Comparison of ENCODE assay signal across 8 mouse cellular contexts in the genomic region with DNA sequence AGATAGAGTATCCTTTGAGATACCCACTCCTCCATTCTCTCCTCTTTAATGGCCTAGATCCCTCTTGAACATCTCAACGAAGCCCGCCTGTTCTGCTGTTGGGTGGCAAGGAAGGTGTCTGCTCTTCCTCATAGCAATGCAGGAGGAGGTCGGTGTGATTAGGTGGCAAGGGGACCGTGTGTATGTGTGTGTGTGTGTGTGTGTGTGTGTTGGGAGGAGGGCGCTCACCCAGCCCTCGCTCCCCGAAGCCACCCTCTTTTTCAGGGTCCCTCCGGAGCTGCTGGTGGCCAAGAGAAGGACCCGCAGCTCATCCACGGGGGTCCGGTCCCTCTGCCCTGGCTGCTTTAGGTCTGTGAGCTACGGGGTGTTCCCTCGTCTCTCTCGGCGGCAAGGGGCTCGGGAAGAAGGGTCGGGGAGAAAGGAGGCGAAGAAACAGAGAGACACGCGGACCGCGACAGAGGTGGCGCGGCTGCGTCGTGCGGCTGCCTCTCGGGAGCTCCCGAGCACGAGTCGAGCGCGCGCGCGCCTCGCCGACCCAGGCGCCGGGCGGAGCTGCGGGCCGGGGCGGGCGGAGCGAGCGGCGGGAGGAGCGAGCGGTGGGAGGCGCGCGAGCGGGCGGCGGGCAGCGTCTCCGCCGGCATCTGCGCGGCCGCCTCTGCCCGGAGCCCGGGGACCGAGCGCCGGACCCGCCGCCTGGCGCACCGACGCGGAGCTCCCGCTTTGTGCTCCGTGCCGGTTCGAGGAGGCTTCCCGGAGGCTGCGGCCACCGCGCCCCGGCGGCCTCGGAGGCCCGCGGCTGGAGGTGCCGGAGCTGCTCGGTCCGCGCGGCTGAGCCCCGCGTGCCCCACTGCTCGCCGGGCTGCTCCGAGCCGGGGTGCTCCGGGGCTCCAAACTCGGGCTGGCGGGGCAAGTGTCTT. TPM values are rescaled to one million over a fixed set of nuclear protein-coding genes. Genes with fewer than 3 reads are reported as not detected.
DNase-seq lines count a peak whose midpoint lies in the region; ATAC-seq and TF ChIP-seq lines count a peak whose summit lies in the region.

Tspan5 (plus strand) TSS at position 547 of the 917 bp plus-strand sequence.

- H3K27ac ChIP-seq in embryonic facial prominence, embryonic 12.5 days, result peak within 1 kb of the TSS; percentile 70
- peak within 1 kb of the TSS; percentile 94 for H3K27ac ChIP-seq in midbrain, postnatal 0 days (ENCODE audit: low read depth, low read length)

- H3K4me3 ChIP-seq in embryonic facial prominence, embryonic 12.5 days, result peak within 1 kb of the TSS; percentile 72
- peak within 1 kb of the TSS; percentile 93 for H3K4me3 ChIP-seq in midbrain, postnatal 0 days (ENCODE audit: low read depth, low read length)

- peak within 1 kb of the TSS; percentile 85 for H3K4me2 ChIP-seq in embryonic facial prominence, embryonic 12.5 days (replicated peaks)
- H3K4me2 ChIP-seq in midbrain, postnatal 0 days (ENCODE audit: low read depth, low read length, poor library complexity, severe bottlenecking), result peak within 1 kb of the TSS; percentile 79

- H3K9ac ChIP-seq in embryonic facial prominence, embryonic 12.5 days, result peak within 1 kb of the TSS; percentile 80
- H3K9ac ChIP-seq in midbrain, postnatal 0 days (replicated peaks; ENCODE audit: low read length, poor library complexity, severe bottlenecking), result peak within 1 kb of the TSS; percentile 77

- DNase-seq in 3T3-L1 (ENCODE audit: low read depth, low spot score) (peak; percentile 49), liver (peak; percentile 79)
- peak; percentile 89 for DNase-seq in adrenal gland, postnatal 25 days
- DNase-seq in heart, adult 8-10 months (ENCODE audit: low spot score), result peak; percentile 28
- DNase-seq in kidney, adult 8-10 months, result peak; percentile 57 to 65
- DNase-seq in midbrain, postnatal 0 days (ENCODE audit: low spot score), result peak; percentile 92
- DNase-seq in spleen, postnatal 14 days (ENCODE audit: low spot score in 2 of 2), result peak; percentile 22 to 41

- no peaks in the 10 kb centered on the region for H3K9me3 ChIP-seq in embryonic facial prominence, embryonic 12.5 days
- H3K9me3 ChIP-seq in midbrain, postnatal 0 days (ENCODE audit: low read length), result no peaks in the 10 kb centered on the region

- peak; percentile 5; the same call in 1 of the 2 replicates for TF ChIP-seq CTCF in midbrain, postnatal 0 days (IDR thresholded peaks at IDR 0.05)

- H3K4me1 ChIP-seq in embryonic facial prominence, embryonic 12.5 days, result peaks cover 24% of the 10 kb centered on the region; the same call in 1 of the 2 replicates
- H3K4me1 ChIP-seq in midbrain, postnatal 0 days (ENCODE audit: insufficient read depth, low read length), result peaks cover 19% of the 10 kb centered on the region

- ATAC-seq in embryonic facial prominence, embryonic 12.5 days (ENCODE audit: insufficient number of reproducible peaks, insufficient read depth, low FRiP score, low TSS enrichment), result peak; percentile 80
- ATAC-seq in midbrain, postnatal 0 days (ENCODE audit: low FRiP score), result peak; percentile 88

- peaks cover 7% of the 10 kb centered on the region; the same call in 1 of the 2 replicates for H3K27me3 ChIP-seq in embryonic facial prominence, embryonic 12.5 days
- no peaks in the 10 kb centered on the region for H3K27me3 ChIP-seq in midbrain, postnatal 0 days (ENCODE audit: insufficient read depth, low read length)

- 1% methylated on average over 97 of the region's 100 CpGs for WGBS in embryonic facial prominence, embryonic 12.5 days
- WGBS in midbrain, postnatal 0 days, result under 1% methylated on average over 75 of the region's 100 CpGs

- H3K36me3 ChIP-seq in embryonic facial prominence, embryonic 12.5 days, result no peaks in the 10 kb centered on the region
- no peaks in the 10 kb centered on the region for H3K36me3 ChIP-seq in midbrain, postnatal 0 days (ENCODE audit: insufficient read depth, low read length)

RNA-seq across cellular contexts. Expression of gene Tspan5, which starts in this region (rescaled TPM):
- 50.1 and 58.3 TPM in 2 replicates for total RNA-seq in adrenal gland, postnatal 25 days (2021)
- 33.0 and 33.8 TPM in 2 replicates for polyA plus RNA-seq in embryonic facial prominence, embryonic 12.5 days (2016; fragmentation: Nextera tagmentation; extraction: Ambion mirVana)
- total RNA-seq in heart, adult 8-10 months (2022), result 1 to 10 TPM; 4.2 to 6.7 (median 5.1) TPM
- total RNA-seq in midbrain, postnatal 0 days (2014; rRNA removed), result 156 and 165 TPM in 2 replicates
- polyA plus RNA-seq in midbrain, postnatal 0 days (2015; fragmentation: Nextera tagmentation; extraction: Ambion mirVana), result 97.8 and 99.4 TPM in 2 replicates

Comparison
In these comparisons a context has a peak if more than half of its experiments do, and no peak if none do; other contexts are left out.
1. Peak in every context shown above with its lines: DNase-seq, ATAC-seq, H3K4me3 ChIP-seq and H3K27ac ChIP-seq.
2. DNase-seq: peak in every context shown above with its lines; median percentile 92 in midbrain, postnatal 0 days; 89 in adrenal gland, postnatal 25 days; 79 in liver; 61 in kidney, adult 8-10 months; 49 in 3T3-L1; 32 in spleen, postnatal 14 days; 28 in heart, adult 8-10 months.